15 mouse cellular contexts compared by ENCODE assay signal in genomic region chr11:102293971-102294370, GRCm38 (mm10). TPM values are rescaled to one million over a fixed set of nuclear protein-coding genes. Genes with fewer than 3 reads are reported as not detected.
DNase-seq lines count a peak whose midpoint lies in the region; ATAC-seq and TF ChIP-seq lines count a peak whose summit lies in the region.
"Had no signal": no experiment of that assay in that cellular context is flagged by ENCODE, and none has a peak within 500 bp of the region (broad histone marks: within the 10 kb centered on the region; RNA-seq: fewer than 3 reads in every experiment).

No protein-coding gene starts in this region.

- H3K27me3 ChIP-seq in forebrain, embryonic 10.5 days (ENCODE audit: poor library complexity, severe bottlenecking) = no peaks in the 10 kb centered on the region
- H3K27me3 ChIP-seq in forebrain, embryonic 15.5 days = no peaks in the 10 kb centered on the region
- no peaks in the 10 kb centered on the region for H3K27me3 ChIP-seq in ES-Bruce4 (ENCODE audit: control insufficient read depth, insufficient read depth, low read length, poor library complexity, severe bottlenecking)
- no peaks in the 10 kb centered on the region for H3K27me3 ChIP-seq in limb, embryonic 10.5 days (ENCODE audit: low read depth, poor library complexity, severe bottlenecking)
- H3K27me3 ChIP-seq: liver, embryonic 15.5 days had no signal

- TF ChIP-seq CTCF in ES-Bruce4 (IDR thresholded peaks at IDR 0.05; ENCODE audit: low read depth, low read length) = no peak

- H3K36me3 ChIP-seq in forebrain, embryonic 10.5 days (replicated peaks) = peaks cover 61% of the 10 kb centered on the region
- peaks cover 44% of the 10 kb centered on the region for H3K36me3 ChIP-seq in forebrain, embryonic 15.5 days
- peaks cover 35% of the 10 kb centered on the region for H3K36me3 ChIP-seq in ES-Bruce4 (ENCODE audit: control insufficient read depth, insufficient read depth, low read length, poor library complexity, severe bottlenecking)
- H3K36me3 ChIP-seq in limb, embryonic 10.5 days = peaks cover 59% of the 10 kb centered on the region

- H3K27ac ChIP-seq in forebrain, embryonic 10.5 days = no peak overlapping the region
- no peak overlapping the region for H3K27ac ChIP-seq in forebrain, embryonic 15.5 days (replicated peaks)
- no peak overlapping the region for H3K27ac ChIP-seq in ES-Bruce4 (ENCODE audit: insufficient read depth, low read length)
- no peak overlapping the region for H3K27ac ChIP-seq in limb, embryonic 10.5 days

- WGBS in forebrain, embryonic 10.5 days = 96% methylated on average over 13 of the region's 13 CpGs
- 94% methylated on average over 13 of the region's 13 CpGs for WGBS in forebrain, embryonic 15.5 days
- 96% methylated on average over 13 of the region's 13 CpGs for WGBS in limb, embryonic 10.5 days

- H3K4me2 ChIP-seq in forebrain, embryonic 15.5 days (replicated peaks) = no peak overlapping the region

- H3K9me3 ChIP-seq in forebrain, embryonic 10.5 days = no peaks in the 10 kb centered on the region
- H3K9me3 ChIP-seq in forebrain, embryonic 15.5 days = no peaks in the 10 kb centered on the region
- no peaks in the 10 kb centered on the region for H3K9me3 ChIP-seq in ES-Bruce4 (replicated peaks; ENCODE audit: control insufficient read depth, insufficient read depth, low read length, poor library complexity, severe bottlenecking)
- no peaks in the 10 kb centered on the region for H3K9me3 ChIP-seq in limb, embryonic 10.5 days (replicated peaks)
- H3K9me3 ChIP-seq: G1E; liver, embryonic 15.5 days had no signal

- H3K4me3 ChIP-seq in forebrain, embryonic 10.5 days = peak overlapping the region; percentile 94; the same call in 1 of the 2 replicates
- no peak overlapping the region for H3K4me3 ChIP-seq in forebrain, embryonic 15.5 days
- H3K4me3 ChIP-seq in ES-Bruce4 (ENCODE audit: low read depth, low read length) = no peak overlapping the region
- H3K4me3 ChIP-seq in limb, embryonic 10.5 days = peak overlapping the region; percentile 96
- H3K4me3 ChIP-seq: liver, embryonic 15.5 days had no signal

- intact Hi-C loops in left cerebral cortex, postnatal 4 days (cut with DNase I) = no loop called here
- intact Hi-C loops in left cerebral cortex, postnatal 36 days (cut with DNase I) = no loop called here
- intact Hi-C loops in gastrocnemius, postnatal 14 days (cut with DNase I; ENCODE audit: low total_unique reads) = no loop called here

- peaks cover 32% of the 10 kb centered on the region for H3K4me1 ChIP-seq in forebrain, embryonic 10.5 days
- H3K4me1 ChIP-seq in forebrain, embryonic 15.5 days = peaks cover 28% of the 10 kb centered on the region
- peaks cover 3% of the 10 kb centered on the region for H3K4me1 ChIP-seq in ES-Bruce4 (ENCODE audit: control insufficient read depth, insufficient read depth, low read length)
- H3K4me1 ChIP-seq in limb, embryonic 10.5 days = peaks cover 32% of the 10 kb centered on the region

- no peak for TF ChIP-seq EP300 in ES-Bruce4 (IDR thresholded peaks at IDR 0.05; ENCODE audit: insufficient read depth, low read depth, low read length)

- no peak for TF ChIP-seq POLR2A in ES-Bruce4 (IDR thresholded peaks at IDR 0.05; ENCODE audit: insufficient read depth, low read length)

- no peak for ATAC-seq in forebrain, embryonic 15.5 days (replicated peaks)
- no peak for ATAC-seq in monocyte, adult 5-6 weeks (replicated peaks; ENCODE audit: insufficient number of reproducible peaks, low FRiP score, low TSS enrichment, poor library complexity, severe bottlenecking)

- no peak for DNase-seq in forebrain, embryonic 10.5 days (ENCODE audit: extremely low spot score, low spot score)
- peak; percentile 9 for DNase-seq in left cerebral cortex, postnatal 4 days
- no peak for DNase-seq in left cerebral cortex, postnatal 36 days (ENCODE audit: low spot score in 2 of 2)
- no peak for DNase-seq in limb, embryonic 10.5 days (ENCODE audit: low spot score)
- no peak for DNase-seq in gastrocnemius, postnatal 14 days
- DNase-seq: adrenal gland, postnatal 25 days; gastrocnemius, postnatal 36 days; kidney, adult 11 months; kidney, postnatal 4 days; thymus, postnatal 36 days had no signal

- no peak overlapping the region for H3K9ac ChIP-seq in forebrain, embryonic 15.5 days (replicated peaks)
- H3K9ac ChIP-seq in ES-Bruce4 (ENCODE audit: low read depth, poor library complexity, severe bottlenecking) = 0 out of 2 replicates have a peak overlapping the region, but pooled peaks have one; percentile 99

RNA-seq across cellular contexts. Expression of gene Atxn7l3, which starts 2.5 kb away (rescaled TPM):
- 14.1 and 15.6 TPM in 2 replicates for polyA plus RNA-seq in forebrain, embryonic 10.5 days (2016; fragmentation: Nextera tagmentation; extraction: Ambion mirVana)
- polyA plus RNA-seq in forebrain, embryonic 15.5 days (2015; fragmentation: Nextera tagmentation; extraction: Ambion mirVana) = 27.6 and 29.5 TPM in 2 replicates
- total RNA-seq in left cerebral cortex, postnatal 4 days (2021) = 100 to 1,000 TPM; 183 to 189 TPM
- total RNA-seq in left cerebral cortex, postnatal 36 days (2021) = 100 to 1,000 TPM; 227 to 258 TPM
- 44.3 and 50.3 TPM in 2 replicates for polyA plus RNA-seq in ES-Bruce4 (2011; ENCODE audit: insufficient read depth, insufficient read length, low read depth, missing spikeins)
- 16.6 and 20.1 TPM in 2 replicates for polyA plus RNA-seq in limb, embryonic 10.5 days (2016; fragmentation: Nextera tagmentation; extraction: Ambion mirVana)
- 10 to 100 TPM; 15.9 to 17.5 TPM for total RNA-seq in gastrocnemius, postnatal 14 days (2021)
- 29.9 to 43.6 TPM (median 29.9 TPM) in 3 replicates for total RNA-seq in monocyte, adult 5-6 weeks (2017)

RNA-seq across cellular contexts. Expression of gene Tmub2, which starts 9.2 kb away (rescaled TPM):
- polyA plus RNA-seq in forebrain, embryonic 10.5 days (2016; fragmentation: Nextera tagmentation; extraction: Ambion mirVana) = 44.9 and 46.0 TPM in 2 replicates
- polyA plus RNA-seq in forebrain, embryonic 15.5 days (2015; fragmentation: Nextera tagmentation; extraction: Ambion mirVana) = 73.1 and 73.4 TPM in 2 replicates
- 10 to 100 TPM; 53.6 to 56.1 TPM for total RNA-seq in left cerebral cortex, postnatal 4 days (2021)
- total RNA-seq in left cerebral cortex, postnatal 36 days (2021) = 10 to 100 TPM; 70.8 to 77.7 TPM
- 19.7 and 20.0 TPM in 2 replicates for polyA plus RNA-seq in ES-Bruce4 (2011; ENCODE audit: insufficient read depth, insufficient read length, low read depth, missing spikeins)
- polyA plus RNA-seq in limb, embryonic 10.5 days (2016; fragmentation: Nextera tagmentation; extraction: Ambion mirVana) = 37.3 and 44.0 TPM in 2 replicates
- total RNA-seq in gastrocnemius, postnatal 14 days (2021) = 10 to 100 TPM; 14.8 to 14.9 TPM
- total RNA-seq in monocyte, adult 5-6 weeks (2017) = 25.7 to 34.3 TPM (median 26.5 TPM) in 3 replicates

RNA-seq across cellular contexts. Expression of gene Asb16, which starts 25.4 kb away (rescaled TPM):
- 0.05 and 0.06 TPM in 2 replicates for polyA plus RNA-seq in forebrain, embryonic 10.5 days (2016; fragmentation: Nextera tagmentation; extraction: Ambion mirVana)
- not detected in 2 replicates for polyA plus RNA-seq in forebrain, embryonic 15.5 days (2015; fragmentation: Nextera tagmentation; extraction: Ambion mirVana)
- total RNA-seq in left cerebral cortex, postnatal 4 days (2021) = under 1 TPM; 0.91 to 0.98 TPM
- 1 to 10 TPM; 1.2 to 1.7 TPM for total RNA-seq in left cerebral cortex, postnatal 36 days (2021)
- 0.70 and 2.3 TPM in 2 replicates for polyA plus RNA-seq in ES-Bruce4 (2011; ENCODE audit: insufficient read depth, insufficient read length, low read depth, missing spikeins)
- 0.06 and 0.08 TPM in 2 replicates for polyA plus RNA-seq in limb, embryonic 10.5 days (2016; fragmentation: Nextera tagmentation; extraction: Ambion mirVana)
- 10 to 100 TPM; 58.9 to 61.2 TPM for total RNA-seq in gastrocnemius, postnatal 14 days (2021)
- total RNA-seq in monocyte, adult 5-6 weeks (2017) = not detected in 3 replicates
- polyA plus RNA-seq: G1E had no signal

RNA-seq across cellular contexts. Expression of gene Ubtf, which starts 25.6 kb away (rescaled TPM):
- 95.5 and 98.7 TPM in 2 replicates for polyA plus RNA-seq in forebrain, embryonic 10.5 days (2016; fragmentation: Nextera tagmentation; extraction: Ambion mirVana)
- 105 and 107 TPM in 2 replicates for polyA plus RNA-seq in forebrain, embryonic 15.5 days (2015; fragmentation: Nextera tagmentation; extraction: Ambion mirVana)
- total RNA-seq in left cerebral cortex, postnatal 4 days (2021) = 100 to 1,000 TPM; 113 to 115 TPM
- 100 to 1,000 TPM; 114 to 125 TPM for total RNA-seq in left cerebral cortex, postnatal 36 days (2021)
- 81.7 and 82.0 TPM in 2 replicates for polyA plus RNA-seq in ES-Bruce4 (2011; ENCODE audit: insufficient read depth, insufficient read length, low read depth, missing spikeins)
- 102 and 108 TPM in 2 replicates for polyA plus RNA-seq in limb, embryonic 10.5 days (2016; fragmentation: Nextera tagmentation; extraction: Ambion mirVana)
- 10 to 100 TPM; 38.2 to 45.5 TPM for total RNA-seq in gastrocnemius, postnatal 14 days (2021)
- 160 to 166 TPM (median 161 TPM) in 3 replicates for total RNA-seq in monocyte, adult 5-6 weeks (2017)

RNA-seq across cellular contexts. Expression of gene BC030867, which starts 45.3 kb away (rescaled TPM):
- 27.3 TPM in 2 replicates for polyA plus RNA-seq in forebrain, embryonic 10.5 days (2016; fragmentation: Nextera tagmentation; extraction: Ambion mirVana)
- 5.6 and 7.0 TPM in 2 replicates for polyA plus RNA-seq in forebrain, embryonic 15.5 days (2015; fragmentation: Nextera tagmentation; extraction: Ambion mirVana)
- total RNA-seq in left cerebral cortex, postnatal 4 days (2021) = 1 to 10 TPM; 1.4 to 1.6 TPM
- total RNA-seq in left cerebral cortex, postnatal 36 days (2021) = 1 to 10 TPM; 1.2 TPM
- polyA plus RNA-seq in ES-Bruce4 (2011; ENCODE audit: insufficient read depth, insufficient read length, low read depth, missing spikeins) = 32.5 and 34.0 TPM in 2 replicates
- 33.4 and 35.7 TPM in 2 replicates for polyA plus RNA-seq in limb, embryonic 10.5 days (2016; fragmentation: Nextera tagmentation; extraction: Ambion mirVana)
- under 1 TPM; 0.11 to 0.47 TPM for total RNA-seq in gastrocnemius, postnatal 14 days (2021)
- total RNA-seq in monocyte, adult 5-6 weeks (2017) = not detected in 3 replicates
- total RNA-seq: gastrocnemius, postnatal 36 days had no signal

Comparison
In these comparisons a context has a peak if more than half of its experiments do, and no peak if none do; other contexts are left out.
1. H3K4me3 ChIP-seq: peak in forebrain, embryonic 10.5 days (single experiment) and limb, embryonic 10.5 days (single experiment); none in forebrain, embryonic 15.5 days (single experiment) and ES-Bruce4 (single experiment).
2. RNA of gene Asb16, which starts 25.4 kb away (total RNA-seq): 58.9 to 61.2 TPM in gastrocnemius, postnatal 14 days; 1.2 to 1.7 TPM in left cerebral cortex, postnatal 36 days, 0.91 to 0.98 TPM in left cerebral cortex, postnatal 4 days and not detected in monocyte, adult 5-6 weeks; every median in the first group is over 10 times any median in the second.